Mouse (Mus musculus): ENCODE measurements around the gene Alg1. TPM values are rescaled to one million over a fixed set of nuclear protein-coding genes. Genes with fewer than 3 reads are reported as not detected.

Alg1 gene
- polyA plus RNA-seq, 1 experiment from 2014 or later, result 39.3 TPM

GRCm38 (mm10) chr16:5255779-5256496, 22.5 kb downstream of the Alg1 start, which contains the start of gene Eef2kmt:
Gene Eef2kmt, minus strand, starts transcription at chr16:5255983.
- H3K4me3 ChIP-seq (ENCODE audit: low read length), result peak within 1 kb of the TSS; percentile 83
- peaks cover 16% of the 10 kb centered on the region; the same call in 1 of the 2 replicates for H3K4me1 ChIP-seq (ENCODE audit: insufficient read depth, low read length)
- ATAC-seq (ENCODE audit: low FRiP score, low TSS enrichment), result peak; percentile 97
- peak within 1 kb of the TSS; percentile 89 for H3K27ac ChIP-seq (ENCODE audit: low read length)
- no peaks in the 10 kb centered on the region for H3K27me3 ChIP-seq (ENCODE audit: insufficient read depth, low read length)
- WGBS, result 1% methylated on average over 57 of the region's 57 CpGs
- H3K4me2 ChIP-seq (replicated peaks; ENCODE audit: low read depth, low read length), result peak within 1 kb of the TSS; percentile 64
- peak within 1 kb of the TSS; percentile 86 for H3K9ac ChIP-seq (replicated peaks; ENCODE audit: low read length)
- no peaks in the 10 kb centered on the region for H3K9me3 ChIP-seq (ENCODE audit: low read length)
- peaks cover 8% of the 10 kb centered on the region; the same call in 1 of the 2 replicates for H3K36me3 ChIP-seq (ENCODE audit: insufficient read depth, low read length)

- no peak overlapping the region for H3K9ac ChIP-seq (replicated peaks; ENCODE audit: low read length)
- ATAC-seq (ENCODE audit: low FRiP score, low TSS enrichment), result no peak
These were observed 29.7 kb downstream of the Alg1 start for GRCm38 (mm10) chr16:5263156-5263555.

GRCm38 (mm10) chr16:5263926-5264325, 30.5 kb downstream of the Alg1 start:
- ATAC-seq (ENCODE audit: low FRiP score, low TSS enrichment), result no peak
- Histone ChIP-seq H3K9me3 (ENCODE audit: low read length) (no peaks in the 10 kb centered on the region; the same call in 1 of the 2 replicates), H3K27me3 (ENCODE audit: insufficient read depth, low read length) (no peaks in the 10 kb centered on the region), H3K4me3 (ENCODE audit: low read length) (no peak overlapping the region), H3K36me3 (ENCODE audit: insufficient read depth, low read length) (no peaks in the 10 kb centered on the region), H3K27ac (ENCODE audit: low read length) (no peak overlapping the region), H3K4me2 (replicated peaks; ENCODE audit: low read depth, low read length) (no peak overlapping the region), H3K9ac (replicated peaks; ENCODE audit: low read length) (no peak overlapping the region), H3K4me1 (ENCODE audit: insufficient read depth, low read length) (no peaks in the 10 kb centered on the region)
- WGBS, result 83% methylated on average over 7 of the region's 7 CpGs

More at GRCm38 (mm10) chr16:5263156-5263555, 29.7 kb downstream of the Alg1 start:
- Histone ChIP-seq H3K4me2 (replicated peaks; ENCODE audit: low read depth, low read length) (no peak overlapping the region), H3K27ac (ENCODE audit: low read length) (no peak overlapping the region), H3K4me3 (ENCODE audit: low read length) (no peak overlapping the region), H3K9me3 (ENCODE audit: low read length) (no peaks in the 10 kb centered on the region; the same call in 1 of the 2 replicates), H3K36me3 (ENCODE audit: insufficient read depth, low read length) (no peaks in the 10 kb centered on the region), H3K4me1 (ENCODE audit: insufficient read depth, low read length) (no peaks in the 10 kb centered on the region), H3K27me3 (ENCODE audit: insufficient read depth, low read length) (no peaks in the 10 kb centered on the region)
- 67% methylated on average over 8 of the region's 8 CpGs for WGBS

- no peaks in the 10 kb centered on the region for H3K27me3 ChIP-seq (ENCODE audit: insufficient read depth, low read length)
- H3K4me1 ChIP-seq (ENCODE audit: insufficient read depth, low read length), result no peaks in the 10 kb centered on the region
- no peak overlapping the region for H3K27ac ChIP-seq (ENCODE audit: low read length)
- no peak overlapping the region for H3K4me3 ChIP-seq (ENCODE audit: low read length)
- no peak overlapping the region for H3K9ac ChIP-seq (replicated peaks; ENCODE audit: low read length)
- no peaks in the 10 kb centered on the region for H3K36me3 ChIP-seq (ENCODE audit: insufficient read depth, low read length)
- no peak overlapping the region for H3K4me2 ChIP-seq (replicated peaks; ENCODE audit: low read depth, low read length)
- no peaks in the 10 kb centered on the region for H3K9me3 ChIP-seq (ENCODE audit: low read length)
- no peak for ATAC-seq (ENCODE audit: low FRiP score, low TSS enrichment)
- 71% methylated on average over 4 of the region's 4 CpGs for WGBS
These were observed 38.1 kb downstream of the Alg1 start for GRCm38 (mm10) chr16:5271411-5272035.

GRCm38 (mm10) chr16:5272371-5272770, 39.0 kb downstream of the Alg1 start:
- Histone ChIP-seq H3K27ac (ENCODE audit: low read length) (no peak overlapping the region), H3K36me3 (ENCODE audit: insufficient read depth, low read length) (no peaks in the 10 kb centered on the region), H3K9me3 (ENCODE audit: low read length) (no peaks in the 10 kb centered on the region), H3K4me1 (ENCODE audit: insufficient read depth, low read length) (no peaks in the 10 kb centered on the region), H3K4me2 (replicated peaks; ENCODE audit: low read depth, low read length) (no peak overlapping the region), H3K9ac (replicated peaks; ENCODE audit: low read length) (no peak overlapping the region), H3K27me3 (ENCODE audit: insufficient read depth, low read length) (no peaks in the 10 kb centered on the region), H3K4me3 (ENCODE audit: low read length) (no peak overlapping the region)
- 76% methylated on average over 3 of the region's 3 CpGs for WGBS
- ATAC-seq (ENCODE audit: low FRiP score, low TSS enrichment), result no peak

GRCm38 (mm10) chr16:5279571-5280222, 46.3 kb downstream of the Alg1 start:
- 77% methylated on average over 5 of the region's 5 CpGs for WGBS
- H3K36me3 ChIP-seq (ENCODE audit: insufficient read depth, low read length), result no peaks in the 10 kb centered on the region
- H3K4me2 ChIP-seq (replicated peaks; ENCODE audit: low read depth, low read length), result no peak overlapping the region
- no peak overlapping the region for H3K4me3 ChIP-seq (ENCODE audit: low read length)
- H3K27ac ChIP-seq (ENCODE audit: low read length), result no peak overlapping the region
- ATAC-seq (ENCODE audit: low FRiP score, low TSS enrichment), result no peak
- no peak overlapping the region for H3K9ac ChIP-seq (replicated peaks; ENCODE audit: low read length)
- no peaks in the 10 kb centered on the region for H3K9me3 ChIP-seq (ENCODE audit: low read length)
- no peaks in the 10 kb centered on the region for H3K4me1 ChIP-seq (ENCODE audit: insufficient read depth, low read length)
- H3K27me3 ChIP-seq (ENCODE audit: insufficient read depth, low read length), result no peaks in the 10 kb centered on the region

GRCm38 (mm10) chr16:5282686-5283085, 49.3 kb downstream of the Alg1 start:
- H3K9ac ChIP-seq (replicated peaks; ENCODE audit: low read length), result no peak overlapping the region
- no peaks in the 10 kb centered on the region for H3K27me3 ChIP-seq (ENCODE audit: insufficient read depth, low read length)
- no peak overlapping the region for H3K4me2 ChIP-seq (replicated peaks; ENCODE audit: low read depth, low read length)
- H3K4me3 ChIP-seq (ENCODE audit: low read length), result no peak overlapping the region
- H3K4me1 ChIP-seq (ENCODE audit: insufficient read depth, low read length), result no peaks in the 10 kb centered on the region
- no peaks in the 10 kb centered on the region for H3K36me3 ChIP-seq (ENCODE audit: insufficient read depth, low read length)
- H3K9me3 ChIP-seq (ENCODE audit: low read length), result no peaks in the 10 kb centered on the region
- ATAC-seq (ENCODE audit: low FRiP score, low TSS enrichment), result no peak
- H3K27ac ChIP-seq (ENCODE audit: low read length), result no peak overlapping the region
- 87% methylated on average over 9 of the region's 9 CpGs for WGBS

- Histone ChIP-seq H3K4me1 (ENCODE audit: insufficient read depth, low read length) (no peaks in the 10 kb centered on the region), H3K27me3 (ENCODE audit: insufficient read depth, low read length) (no peaks in the 10 kb centered on the region), H3K9ac (replicated peaks; ENCODE audit: low read length) (no peak overlapping the region), H3K9me3 (ENCODE audit: low read length) (no peaks in the 10 kb centered on the region), H3K36me3 (ENCODE audit: insufficient read depth, low read length) (no peaks in the 10 kb centered on the region), H3K4me3 (ENCODE audit: low read length) (no peak overlapping the region), H3K4me2 (replicated peaks; ENCODE audit: low read depth, low read length) (no peak overlapping the region), H3K27ac (ENCODE audit: low read length) (no peak overlapping the region)
- ATAC-seq (ENCODE audit: low FRiP score, low TSS enrichment), result no peak
- WGBS, result 67% methylated on average over 3 of the region's 3 CpGs
These were observed 52.0 kb downstream of the Alg1 start for GRCm38 (mm10) chr16:5285376-5285775.
